Mouse (Mus musculus) urinary bladder, postnatal 4 days (tissue): ENCODE measurements at regions not wholly inside any gene's neighbourhood (a gene's known extent, or its start where the extent isn't known, plus 50 kb on each side); places are given as distances from the start of the nearest gene placed in this dataset.
"Not testable (repeated sequence)": the region's sequence is repeated elsewhere in the genome, so short reads cannot be mapped to it uniquely, and the experiment has no call there.

ENCODE experiments used
- DNase-seq, 2 experiments: peaks; one replicate each; pipeline ENCODE4 v3.0.0; 2021 to 2022; ENCODE audit warnings: low spot score in 2 of 2

DNA sequence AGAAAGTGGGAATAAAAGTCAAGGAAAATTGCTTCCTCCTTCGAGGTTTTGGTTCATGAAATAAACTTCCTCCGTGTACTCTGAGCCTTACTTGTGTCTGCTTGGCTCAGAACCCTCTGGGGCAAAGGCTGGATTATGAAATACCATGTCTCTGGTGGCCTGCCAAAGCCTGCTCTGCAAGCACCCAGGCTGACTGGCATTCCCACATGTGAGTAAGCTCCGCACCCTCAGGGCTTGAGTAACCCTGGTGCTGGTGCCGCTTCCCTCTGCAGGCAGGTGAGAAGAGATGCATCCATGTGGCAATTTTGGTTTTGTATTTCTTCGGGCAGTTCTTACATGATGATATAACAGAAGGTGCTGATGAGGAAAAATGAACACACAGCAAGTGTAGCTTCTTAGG lies 66.0 kb downstream of the Nr2f2 start:
- peak; percentile 62 to 65 for DNase-seq

DNA sequence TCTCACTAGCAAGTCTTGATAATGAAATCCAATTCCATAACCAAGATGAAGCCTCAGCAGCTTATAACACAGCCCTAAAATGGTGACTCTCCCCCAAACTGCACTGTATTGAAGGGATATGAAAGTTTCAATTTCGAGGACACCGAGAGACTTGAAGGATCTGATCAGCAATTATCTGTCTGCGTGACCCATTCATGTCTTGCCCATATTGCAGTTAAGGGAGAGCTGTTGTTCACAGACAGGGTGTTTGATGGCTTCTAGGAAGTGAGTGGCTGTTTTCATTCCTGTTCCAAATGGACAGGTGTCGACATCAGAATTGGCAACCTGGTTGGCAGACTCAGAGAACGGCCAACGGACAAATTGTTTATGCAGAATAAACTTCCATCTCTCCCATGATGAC lies 75.1 kb downstream of the Nr2f2 start:
- DNase-seq = no peak

DNA sequence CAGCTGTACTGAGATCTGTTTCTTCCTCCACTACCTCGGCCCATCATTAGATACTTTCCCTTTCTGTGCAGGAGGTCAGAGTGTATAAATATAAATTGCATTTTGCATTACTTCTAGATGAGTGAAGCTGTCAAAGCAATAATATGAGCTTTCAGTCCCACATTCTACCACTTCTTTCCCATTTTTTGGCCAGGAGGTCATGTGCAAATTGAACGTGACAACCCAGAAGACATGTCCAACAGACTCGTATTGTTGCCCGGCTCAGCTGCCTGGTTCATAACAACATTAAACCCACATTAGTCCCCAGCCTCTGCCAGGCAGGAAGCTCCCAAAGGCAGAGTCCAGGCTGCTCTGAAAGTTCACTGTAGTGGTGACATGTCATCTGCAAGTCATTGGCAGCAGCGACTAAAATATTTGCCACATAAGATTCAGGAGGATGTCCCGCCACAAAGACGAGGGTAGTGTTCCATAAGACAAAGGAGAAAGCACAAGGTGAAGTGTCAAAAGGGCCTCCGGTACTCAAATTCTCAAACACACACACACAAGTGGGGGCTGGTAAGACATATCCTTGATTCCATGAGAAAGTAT lies 75.7 kb downstream of the Nr2f2 start:
- DNase-seq = no peak

DNA sequence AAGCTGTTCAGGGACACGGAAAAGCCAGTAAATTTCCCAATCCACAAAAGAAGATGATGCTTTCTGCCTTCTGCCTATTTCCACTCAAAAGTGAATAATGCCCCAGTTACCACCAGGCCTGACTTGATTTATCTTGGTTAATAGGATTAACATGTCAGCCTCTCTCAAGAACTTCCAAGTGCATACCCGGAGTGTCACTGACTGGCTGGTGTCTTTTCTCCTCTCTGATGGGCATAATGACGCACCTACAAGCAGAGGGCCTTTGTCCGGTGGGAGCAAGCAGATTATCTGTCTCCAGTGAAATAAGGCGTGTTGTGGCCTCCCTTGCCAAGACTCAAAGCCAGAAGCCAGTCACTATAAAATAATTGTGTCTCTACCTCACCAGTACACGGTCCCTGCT lies 76.3 kb downstream of the Nr2f2 start:
- no peak for DNase-seq

DNA sequence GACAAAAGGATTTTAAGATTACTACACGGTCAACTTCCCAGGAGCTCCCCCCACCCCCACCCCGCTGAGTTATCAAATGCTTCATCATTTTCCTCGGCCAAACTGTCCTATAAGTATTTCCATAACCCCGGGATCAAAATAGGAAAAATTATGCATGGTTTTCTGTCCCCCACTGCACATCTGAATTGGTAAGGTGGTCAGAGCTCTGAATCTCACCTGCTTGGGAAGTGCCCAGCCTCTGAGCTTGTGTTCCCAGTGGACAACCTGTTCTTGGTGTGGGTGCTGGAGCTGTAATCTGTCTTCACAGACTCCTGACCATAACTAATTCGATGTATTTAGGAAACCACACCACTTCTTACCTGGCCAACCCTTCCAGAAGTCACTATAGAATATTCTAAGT lies 77.9 kb downstream of the Nr2f2 start:
- no peak for DNase-seq

DNA sequence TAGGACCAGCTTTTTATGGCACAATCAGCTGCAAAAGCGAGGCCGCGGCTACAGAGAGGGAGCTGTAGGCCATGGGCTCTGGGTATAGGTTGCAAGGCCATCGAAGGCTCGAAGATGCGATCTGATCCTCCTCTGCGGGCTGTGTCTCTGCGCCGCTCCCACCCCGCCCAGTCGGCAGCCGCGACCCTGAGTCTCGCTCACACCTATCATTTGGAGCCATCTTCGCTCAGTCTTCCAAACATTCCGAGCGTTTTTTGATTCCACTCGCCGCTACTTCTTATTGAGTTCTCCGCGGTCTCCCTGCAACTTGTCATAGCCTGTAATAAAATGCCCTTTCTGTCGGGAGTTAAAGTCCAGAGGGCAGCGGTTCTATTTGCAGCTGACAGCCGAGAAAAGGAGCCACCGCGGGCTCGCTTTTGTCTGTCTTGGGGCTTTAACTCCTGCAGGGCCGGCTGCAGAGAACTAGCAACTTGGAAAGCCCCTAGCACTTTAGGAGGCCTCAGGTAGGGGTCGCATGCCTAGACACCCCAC lies 78.6 kb downstream of the Nr2f2 start:
- DNase-seq = no peak

DNA sequence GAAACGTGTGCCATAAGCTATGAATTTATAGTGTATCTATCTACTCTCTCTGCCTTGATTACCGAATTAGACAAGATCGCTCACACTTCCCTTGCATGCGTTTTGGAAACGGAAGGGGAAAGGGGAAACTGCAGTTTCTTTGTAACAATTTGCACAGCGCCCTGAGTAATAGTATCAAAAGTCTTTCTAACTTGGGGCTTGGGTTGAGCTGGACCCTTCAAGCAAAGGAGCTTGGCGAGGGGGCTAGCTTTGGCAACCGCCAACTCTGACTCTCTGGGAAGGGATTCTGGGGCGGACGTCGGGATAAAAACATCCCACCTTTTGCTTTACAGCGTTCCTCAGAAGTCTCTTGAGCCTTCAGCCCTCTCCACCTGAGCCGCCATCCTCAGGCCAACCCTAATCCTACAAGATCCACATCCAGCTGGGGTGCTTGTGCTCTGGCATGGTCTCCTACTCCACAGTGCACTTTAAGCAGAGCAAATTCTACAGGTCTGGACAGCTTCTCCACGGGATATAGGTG lies 79.6 kb downstream of the Nr2f2 start:
- DNase-seq = no peak

DNA sequence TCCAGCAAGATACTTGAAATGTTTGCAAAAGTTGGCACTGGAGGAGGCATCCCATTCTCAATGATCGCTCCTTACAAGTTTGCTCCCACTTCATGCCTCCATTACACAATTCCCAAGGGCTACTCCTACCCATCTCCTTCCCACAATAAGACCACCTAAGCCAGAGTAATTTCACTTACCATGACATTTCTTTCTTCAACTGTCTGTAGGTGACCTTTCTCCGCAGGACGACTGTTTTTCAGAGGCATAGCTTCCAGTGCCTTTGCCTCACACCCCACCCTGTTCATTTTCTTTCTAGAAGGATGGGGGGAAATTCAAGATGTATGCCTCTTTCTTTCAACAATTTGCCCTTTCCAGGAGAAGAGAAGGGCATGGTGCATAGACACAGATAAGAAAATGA lies 81.2 kb downstream of the Nr2f2 start:
- no peak for DNase-seq

DNA sequence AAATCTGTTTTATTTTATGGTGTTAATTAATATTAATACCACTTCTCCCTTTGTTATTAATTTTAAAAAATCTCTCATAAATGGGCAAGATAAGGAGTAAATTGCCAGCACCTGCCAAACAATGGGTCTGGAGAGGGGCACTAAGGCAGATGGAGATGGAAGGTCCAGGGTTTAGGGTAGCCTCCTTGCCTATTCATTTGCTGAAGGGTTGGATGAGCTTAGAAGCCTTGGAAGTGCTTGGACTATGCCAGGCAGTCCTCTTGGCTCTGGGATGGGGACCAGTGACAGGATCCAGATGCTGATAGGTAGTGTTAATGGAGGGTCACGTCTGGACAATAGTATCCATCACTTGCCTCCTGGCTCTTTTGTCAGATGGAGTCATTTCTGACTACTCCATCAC lies 82.7 kb downstream of the Nr2f2 start:
- no peak for DNase-seq

DNA sequence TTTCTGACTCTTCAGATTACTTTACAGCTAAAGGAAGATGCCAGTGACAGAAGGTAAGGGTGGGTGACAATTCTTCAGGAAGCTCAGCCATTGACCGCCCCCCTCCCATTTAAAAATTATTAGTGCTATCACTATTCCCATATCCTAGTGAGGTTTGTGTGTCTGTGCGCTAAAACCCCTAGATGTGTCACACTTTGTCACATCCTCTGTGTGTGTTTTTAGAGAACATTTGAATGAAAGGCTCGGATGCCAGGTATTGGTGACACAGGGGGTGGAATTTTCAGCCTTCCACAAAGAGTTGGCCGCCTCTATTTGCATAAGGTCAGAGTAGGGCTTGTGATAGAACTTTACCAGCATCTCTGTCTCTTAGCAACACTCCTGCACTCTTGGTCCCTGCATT lies 83.4 kb downstream of the Nr2f2 start:
- DNase-seq = no peak

DNA sequence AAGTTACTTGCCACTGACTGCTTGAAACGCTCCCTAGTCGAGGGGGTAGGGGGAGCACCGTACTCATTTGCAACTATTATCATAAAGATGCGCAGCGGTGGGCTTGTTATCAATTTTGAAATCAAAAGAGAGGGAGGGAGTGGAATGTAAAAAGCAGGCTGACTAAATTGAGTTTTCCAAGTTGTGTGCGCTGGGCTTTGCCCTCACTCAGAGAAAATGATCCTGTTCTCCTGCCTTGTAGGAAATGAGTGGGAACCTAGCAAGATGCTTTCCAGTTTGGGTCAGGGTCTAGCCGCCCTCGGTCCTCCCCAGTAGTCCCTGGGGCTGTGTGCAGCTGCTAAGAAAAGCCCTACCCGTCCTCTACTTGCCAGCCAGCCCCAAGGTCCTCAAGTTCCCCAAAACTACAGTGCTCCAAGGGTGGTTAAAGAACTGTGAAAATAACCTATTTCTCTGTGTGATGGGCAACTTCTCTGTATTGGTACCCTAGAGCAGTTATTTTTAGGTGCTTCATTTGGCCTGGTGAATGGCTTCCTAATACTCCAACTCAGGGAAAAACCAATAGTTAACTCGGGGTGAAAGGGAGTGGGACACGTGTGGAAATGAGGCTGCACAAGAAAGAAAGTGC lies 84.5 kb downstream of the Nr2f2 start:
- DNase-seq = no peak

DNA sequence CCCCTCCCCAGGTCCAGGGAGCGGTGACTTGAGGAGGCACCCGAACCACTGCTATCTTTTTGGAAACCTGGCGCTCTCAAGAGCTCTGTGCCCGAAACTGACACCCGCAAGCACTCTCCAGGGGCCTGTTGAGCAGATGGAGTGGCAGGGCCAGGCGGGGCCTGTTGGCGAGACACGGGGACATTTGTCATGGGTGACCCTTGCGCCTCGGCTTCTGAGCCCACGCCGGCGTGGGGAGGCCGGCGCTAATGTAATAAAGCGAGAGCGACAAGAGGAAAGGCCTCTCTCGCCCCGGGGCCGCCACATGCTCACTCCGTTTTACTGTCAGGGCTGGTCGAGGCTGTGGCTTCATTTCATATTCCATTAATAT lies 85.2 kb downstream of the Nr2f2 start:
- no peak for DNase-seq

DNA sequence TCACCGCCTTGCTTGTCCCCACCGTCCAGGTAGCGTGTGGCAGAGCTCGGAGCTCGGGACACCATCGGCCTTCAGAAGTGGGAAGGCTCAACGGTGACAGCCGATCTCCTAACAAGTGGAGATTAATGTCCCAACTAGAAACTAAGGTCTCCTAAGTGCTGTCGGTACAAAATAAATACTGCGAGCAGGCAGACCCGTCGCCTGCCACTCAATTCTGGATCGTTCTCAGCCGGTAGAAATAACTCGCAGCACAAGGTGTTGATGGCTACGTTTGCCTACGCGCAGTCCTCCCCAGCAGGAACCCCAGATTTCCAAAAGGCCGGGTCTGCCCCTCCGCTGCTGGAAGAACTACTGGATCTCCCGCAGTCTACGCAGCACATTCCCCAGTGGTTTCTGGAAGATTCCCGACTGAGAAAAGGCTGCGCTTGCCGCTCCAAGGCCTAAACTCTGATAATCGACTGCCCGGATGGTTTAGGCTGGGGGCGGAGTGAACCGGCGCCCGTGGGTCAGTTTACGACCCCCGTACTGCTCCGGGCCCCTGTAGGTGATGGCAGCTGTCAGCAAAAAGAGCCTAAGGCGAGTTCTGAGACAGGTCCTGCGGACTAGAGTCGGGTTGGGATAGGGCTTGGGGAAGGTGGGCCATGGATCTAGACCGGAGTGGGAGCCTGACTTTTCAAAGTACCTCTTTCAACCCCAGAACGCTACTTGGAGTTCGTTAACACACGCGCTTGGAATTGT lies 85.7 kb downstream of the Nr2f2 start:
- DNase-seq = no peak

DNA sequence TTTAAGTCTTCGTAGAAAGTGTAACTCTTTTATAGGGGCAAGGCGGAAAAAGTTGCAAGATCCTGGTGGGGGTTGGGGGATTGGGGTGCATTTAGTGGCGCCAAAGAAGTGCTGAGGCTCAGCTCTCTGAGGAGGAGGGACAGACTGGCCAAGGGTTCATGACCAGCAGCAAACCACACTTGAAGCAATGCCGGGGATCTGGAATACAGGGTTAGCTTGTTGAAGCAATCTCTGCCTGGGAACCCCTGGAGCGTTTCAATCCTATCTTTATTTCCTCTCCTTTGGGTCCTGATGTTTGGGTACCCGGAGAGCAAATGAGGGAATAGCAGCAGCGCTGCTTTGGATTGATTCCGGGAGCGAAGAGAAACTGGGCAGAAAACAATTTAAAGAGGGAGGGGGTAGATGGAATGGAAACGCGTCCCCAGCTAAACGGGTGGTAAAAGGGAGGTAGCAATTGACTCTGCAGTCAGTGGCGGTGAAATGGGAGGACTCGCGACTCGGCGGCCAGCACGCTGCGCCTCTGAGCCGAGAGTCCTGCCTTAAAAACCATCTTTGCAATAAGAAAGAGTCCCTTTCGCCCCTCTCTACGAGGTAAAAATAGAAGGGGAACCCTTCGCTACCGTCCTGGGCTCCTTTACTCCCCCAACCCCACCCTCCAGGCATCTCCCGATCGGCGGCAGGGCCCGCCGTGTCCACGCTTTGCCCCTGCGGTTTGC lies 86.5 kb downstream of the Nr2f2 start:
- no peak for DNase-seq

DNA sequence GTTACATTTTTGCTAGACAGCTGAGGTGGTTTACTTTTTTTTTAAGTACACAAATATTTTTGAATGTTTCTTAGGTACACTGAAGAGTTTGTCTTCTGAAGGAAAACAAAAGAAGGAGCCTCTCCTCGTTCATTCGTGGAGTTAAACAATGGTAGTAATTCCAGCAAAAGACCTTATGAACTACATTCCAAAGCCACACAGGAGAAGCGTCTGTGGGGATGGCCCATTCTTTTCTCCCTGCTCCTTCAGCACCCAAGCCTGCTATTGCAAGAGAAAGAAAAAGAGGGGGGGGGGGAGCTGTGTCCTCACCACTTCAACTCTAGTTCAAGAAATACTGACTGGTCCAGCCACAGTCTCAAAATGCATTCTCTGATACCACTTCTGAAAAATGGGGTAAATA lies 87.4 kb downstream of the Nr2f2 start:
- no peak for DNase-seq

DNA sequence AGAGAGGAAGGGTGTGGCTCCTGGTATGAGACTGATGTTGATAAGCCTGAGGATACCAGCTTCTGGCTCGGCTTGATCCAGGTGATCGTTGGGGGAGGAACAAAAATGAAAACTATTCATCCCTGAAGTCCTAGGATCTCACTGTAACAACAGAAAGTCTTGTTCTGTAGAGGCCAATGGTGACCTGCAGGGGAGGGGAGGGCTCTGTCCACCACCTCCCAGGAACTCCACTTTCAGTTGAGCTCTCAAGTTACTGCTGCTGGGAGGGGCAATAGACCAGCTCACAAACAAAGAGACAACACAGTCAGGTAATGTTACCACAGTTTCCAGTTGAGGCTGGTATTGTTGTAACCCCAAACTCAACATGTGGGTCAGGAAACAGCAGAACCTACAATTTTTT lies 90.5 kb downstream of the Nr2f2 start:
- DNase-seq = no peak

DNA sequence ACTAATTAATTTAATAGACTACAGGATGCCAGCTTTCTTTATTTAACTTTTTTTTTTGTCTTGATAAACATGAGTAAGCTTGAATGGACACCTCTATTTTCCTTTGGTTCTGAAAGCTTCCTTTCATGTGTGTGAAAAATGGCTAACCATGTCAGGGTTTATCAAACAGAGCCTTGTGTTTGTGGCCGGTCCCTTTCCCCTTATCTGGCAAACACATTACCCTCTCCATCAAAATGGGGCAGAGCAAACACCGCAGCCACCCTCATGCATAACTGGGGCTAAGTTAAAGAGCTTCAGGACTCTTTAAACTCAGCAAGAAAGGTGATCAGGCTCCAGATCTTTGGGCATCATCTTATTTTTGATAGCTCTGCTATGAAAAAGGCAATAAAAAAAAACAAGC lies 92.2 kb downstream of the Nr2f2 start:
- no peak for DNase-seq

DNA sequence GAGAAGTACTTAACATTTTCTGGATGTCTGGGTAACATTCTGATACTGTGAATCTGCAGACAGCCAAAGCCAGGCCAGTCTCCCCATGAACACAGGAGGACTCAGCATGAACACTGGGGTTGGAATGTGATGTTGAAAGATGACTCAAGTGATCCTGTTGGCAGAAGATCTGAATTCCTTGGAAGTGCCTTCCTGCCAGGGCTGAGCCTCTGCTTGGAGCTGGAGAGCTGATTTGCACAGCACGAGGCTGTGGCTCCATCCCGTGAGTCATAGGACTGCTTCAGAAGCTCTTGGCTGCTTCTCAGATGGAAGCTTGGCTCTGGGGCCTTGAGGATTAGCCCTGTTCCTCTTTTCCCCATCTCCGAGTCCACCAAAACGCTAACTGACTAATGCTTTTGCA lies 99.5 kb downstream of the Nr2f2 start:
- peak in 1 of 2 experiments; percentile 39 for DNase-seq

DNA sequence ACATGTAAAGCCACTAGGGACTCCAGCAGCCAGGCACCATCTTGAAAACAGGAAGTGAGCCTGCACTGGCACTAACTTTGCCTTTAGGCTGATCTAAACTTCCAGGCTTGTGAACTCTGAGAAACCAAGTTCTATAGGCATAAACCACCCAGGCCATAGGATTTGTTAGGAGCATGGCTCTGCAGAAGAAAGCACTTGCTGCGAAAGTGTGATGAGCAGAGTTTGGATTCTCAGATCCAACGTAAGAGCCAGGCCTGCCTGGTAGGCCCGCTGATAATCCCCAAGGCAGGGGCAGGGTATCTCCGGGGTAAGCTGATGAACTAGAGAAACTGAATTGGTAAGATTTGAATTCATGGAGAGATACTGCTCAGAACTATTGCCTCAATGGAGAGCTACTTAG lies 109.7 kb downstream of the Nr2f2 start:
- DNase-seq = no peak

DNA sequence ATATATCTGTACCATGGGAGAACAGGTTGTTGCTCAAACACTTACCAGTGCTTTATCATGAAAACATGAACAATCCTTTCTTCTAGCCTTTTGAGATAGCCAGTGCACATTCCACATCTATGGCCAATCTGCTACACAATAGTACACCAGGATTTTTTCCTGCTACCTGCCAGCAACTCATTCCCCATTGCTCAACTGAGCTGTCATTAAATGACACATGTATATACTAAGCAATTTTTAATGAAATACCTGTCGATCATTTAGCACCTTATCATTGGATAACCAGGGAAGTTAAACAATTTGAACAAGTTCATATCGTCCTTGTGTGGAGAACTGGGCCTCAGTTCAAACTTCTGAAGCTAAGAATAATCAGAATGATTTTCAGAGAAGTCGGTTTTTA lies 111.5 kb downstream of the Nr2f2 start:
- DNase-seq = no peak

DNA sequence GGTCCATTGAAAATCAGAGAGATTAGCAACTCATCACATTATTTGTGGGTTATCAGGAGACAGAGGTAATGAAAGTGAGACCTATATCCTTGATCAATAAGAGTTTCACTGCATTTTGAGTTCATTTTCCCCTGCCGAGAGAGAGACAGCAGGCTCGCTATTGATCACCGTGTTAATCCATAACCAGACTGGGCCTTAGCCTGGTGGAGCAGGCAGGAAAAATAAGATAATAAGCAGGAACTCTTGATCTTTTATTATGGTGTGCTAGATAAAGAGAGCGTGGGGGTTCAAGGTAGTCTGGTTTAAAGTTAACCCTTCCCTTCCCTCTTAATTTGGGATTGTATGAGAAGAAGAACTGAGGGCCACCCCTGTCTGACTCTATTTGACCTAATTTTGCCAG lies 113.3 kb downstream of the Nr2f2 start:
- no peak for DNase-seq

DNA sequence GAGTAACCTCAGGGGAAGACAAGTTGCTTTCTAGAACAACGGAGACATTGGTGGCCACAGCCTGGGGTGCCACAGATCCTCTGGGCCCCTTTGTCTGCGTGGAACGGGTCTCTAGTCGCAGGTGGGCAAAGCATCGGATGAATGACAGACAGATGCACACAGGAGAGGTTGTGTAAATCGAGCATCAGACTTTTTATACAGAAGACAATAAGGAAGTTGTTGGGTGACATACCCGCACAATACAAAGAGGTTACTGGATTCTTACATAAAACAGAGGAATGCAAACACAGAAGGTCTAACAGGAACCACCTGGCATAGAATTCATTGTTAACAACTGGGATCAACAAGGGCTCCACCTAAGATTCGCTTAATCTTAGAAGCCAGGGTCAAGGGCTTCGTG lies 127.5 kb downstream of the Nr2f2 start:
- not testable (repeated sequence) for DNase-seq
